Mouse (Mus musculus) kidney, embryonic 14.5 days (tissue): ENCODE data around the gene Gnaq. TPM values are rescaled to one million over a fixed set of nuclear protein-coding genes. Genes with fewer than 3 reads are reported as not detected.

Experiments
- ATAC-seq: fragments of 200-750 bp; cut with Nextera tagmentation; 2 replicates; pipeline ENCODE4 v1.8.0; 2017; ENCODE audit warnings: moderate number of reproducible peaks, mild to moderate bottlenecking, moderate TSS enrichment, moderate library complexity; ENCODE audit not compliant: low FRiP score, low TSS enrichment
- H3K27ac ChIP-seq: fragments of 300-500 bp; sonication (generic); 2 replicates; pipeline ENCODE4 v1.5.1; 2014; ENCODE audit warnings: low read depth, mild to moderate bottlenecking, low read length, moderate library complexity, mixed read lengths
- H3K27me3 ChIP-seq: fragments of 300-500 bp; sonication (generic); 2 replicates; pipeline ENCODE4 v1.6.1; 2014; ENCODE audit warnings: mild to moderate bottlenecking, low read length; ENCODE audit not compliant: control insufficient read depth, insufficient read depth
- H3K36me3 ChIP-seq: fragments of 300-500 bp; sonication (generic); 2 replicates; pipeline ENCODE4 v1.6.1; 2014; ENCODE audit warnings: low read length, mixed read lengths; ENCODE audit not compliant: control insufficient read depth, insufficient read depth
- H3K4me1 ChIP-seq: fragments of 300-500 bp; sonication (generic); 2 replicates; pipeline ENCODE4 v1.6.1; 2014; ENCODE audit warnings: low read length, mixed read lengths; ENCODE audit not compliant: control insufficient read depth, insufficient read depth
- H3K4me2 ChIP-seq: fragments of 300-500 bp; sonication (generic); replicated peaks from 2 replicates; pipeline ENCODE4 v1.6.1; 2014; ENCODE audit warnings: low read depth, mild to moderate bottlenecking, low read length
- H3K4me3 ChIP-seq: fragments of 300-500 bp; sonication (generic); 2 replicates; pipeline ENCODE4 v1.5.1; 2014; ENCODE audit warnings: mild to moderate bottlenecking, low read length
- H3K9ac ChIP-seq: fragments of 300-500 bp; sonication (generic); 2 replicates; pipeline ENCODE4 v1.6.1; 2014; ENCODE audit warnings: low read depth, mild to moderate bottlenecking, low read length, moderate library complexity
- H3K9me3 ChIP-seq: fragments of 300-500 bp; sonication (generic); 2 replicates; pipeline ENCODE4 v1.6.1; 2016; ENCODE audit warnings: low read length; ENCODE audit not compliant: control insufficient read depth
- WGBS: fragments of 180-500 bp; shearing (Covaris S2); extraction: QIAGEN DNeasy Blood & Tissue Kit; methylation state at CpG from one replicate; pipeline ENCODE4 v1.1.7; 2014; 5-methylcytosine and 5-hydroxymethylcytosine counted together
- polyA plus RNA-seq: library from polyadenylated mRNA; unstranded; fragments of >200 nt; fragmentation: Nextera tagmentation; extraction: Ambion mirVana; gene quantifications from 2 replicates; pipeline ENCODE4 v1.2.1, GENCODE M21; 2014

Gene Gnaq
- polyA plus RNA-seq, 1 experiment from 2014 or later: 18.3 TPM

DNA sequence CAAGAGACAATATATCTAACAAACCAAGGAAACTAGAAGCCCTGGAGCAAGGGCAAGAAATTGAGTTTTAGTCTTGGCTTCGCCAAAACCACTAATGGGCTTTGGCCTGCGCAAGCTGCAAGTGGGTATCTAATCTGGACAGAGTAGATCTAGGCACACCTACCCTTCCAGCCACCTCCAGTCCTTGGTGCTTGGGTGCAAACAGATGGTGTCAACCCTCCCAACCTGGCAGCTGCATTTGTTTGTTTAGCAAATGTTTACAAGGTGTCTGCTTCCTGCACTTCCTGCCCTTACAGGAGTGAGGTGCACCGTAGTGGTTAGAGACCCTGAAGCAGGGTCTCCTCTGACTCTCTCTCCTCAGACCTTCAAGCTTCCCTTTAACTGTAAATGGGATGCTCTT lies 225.5 kb downstream of the Gnaq start:
- no peaks in the 10 kb centered on the region for H3K36me3 ChIP-seq
- no peaks in the 10 kb centered on the region for H3K27me3 ChIP-seq
- WGBS: 73% methylated on average over 3 of the region's 3 CpGs
- H3K9me3 ChIP-seq: no peaks in the 10 kb centered on the region
- H3K4me3 ChIP-seq: no peak overlapping the region
- H3K4me2 ChIP-seq: no peak overlapping the region
- no peaks in the 10 kb centered on the region for H3K4me1 ChIP-seq
- no peak overlapping the region for H3K27ac ChIP-seq
- ATAC-seq: no peak
- H3K9ac ChIP-seq: no peak overlapping the region

DNA sequence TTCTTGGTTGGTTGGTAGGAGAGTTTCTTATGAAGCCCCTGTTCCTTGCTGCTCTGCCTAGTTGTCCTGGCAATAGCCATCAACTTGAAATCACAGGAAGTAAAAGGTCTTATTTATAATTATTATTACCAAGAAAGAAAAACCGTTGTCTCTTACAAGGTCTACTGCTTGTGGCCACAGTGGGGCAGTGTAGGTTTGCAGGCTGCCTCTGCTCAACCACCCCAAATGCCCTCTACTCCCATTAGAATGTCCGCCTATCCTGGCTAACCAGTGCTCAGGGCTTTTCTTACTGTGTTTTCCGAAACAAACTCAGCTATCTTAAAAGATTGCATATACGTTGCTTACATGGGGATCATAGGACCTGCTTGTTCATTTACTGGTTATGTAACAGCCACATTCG lies 226.3 kb downstream of the Gnaq start:
- 68% methylated on average over 5 of the region's 5 CpGs for WGBS
- H3K27me3 ChIP-seq: no peaks in the 10 kb centered on the region
- no peak for ATAC-seq
- no peaks in the 10 kb centered on the region for H3K36me3 ChIP-seq
- no peaks in the 10 kb centered on the region for H3K4me1 ChIP-seq
- no peak overlapping the region for H3K27ac ChIP-seq
- H3K4me2 ChIP-seq: no peak overlapping the region
- H3K9me3 ChIP-seq: no peaks in the 10 kb centered on the region
- H3K4me3 ChIP-seq: no peak overlapping the region
- H3K9ac ChIP-seq: no peak overlapping the region

DNA sequence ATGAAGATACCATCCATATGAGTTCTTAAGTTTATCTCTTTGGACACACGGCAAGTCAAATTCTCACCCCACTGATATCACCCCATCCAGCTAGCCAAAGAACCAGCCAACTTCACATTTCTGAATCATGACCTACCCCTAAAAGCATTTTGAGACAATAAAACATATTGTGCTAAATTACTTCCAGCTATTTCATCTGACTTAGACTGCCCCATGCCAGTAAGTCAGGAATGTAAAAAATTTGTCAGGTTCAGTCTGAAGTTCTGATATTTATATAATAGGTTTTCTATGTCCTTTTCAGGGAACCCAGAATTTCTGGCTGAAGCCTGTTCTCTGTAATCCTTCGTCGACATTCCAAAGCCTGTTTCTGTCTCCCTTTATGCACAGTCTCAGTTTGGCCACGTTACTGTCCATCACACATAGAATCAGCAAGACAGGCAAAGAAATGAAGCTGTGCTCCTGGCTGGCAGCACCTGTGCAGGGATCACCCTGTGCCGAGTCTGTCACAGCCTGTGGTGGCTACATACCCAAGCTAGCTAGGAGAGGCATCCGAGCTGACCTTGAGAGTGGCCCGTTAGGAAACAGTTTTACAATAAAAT lies 233.9 kb downstream of the Gnaq start:
- no peaks in the 10 kb centered on the region for H3K4me1 ChIP-seq
- ATAC-seq: no peak
- 81% methylated on average over 7 of the region's 7 CpGs for WGBS
- H3K9me3 ChIP-seq: no peaks in the 10 kb centered on the region
- H3K27me3 ChIP-seq: no peaks in the 10 kb centered on the region
- no peak overlapping the region for H3K4me2 ChIP-seq
- no peak overlapping the region for H3K9ac ChIP-seq
- H3K27ac ChIP-seq: no peak overlapping the region
- H3K36me3 ChIP-seq: no peaks in the 10 kb centered on the region
- no peak overlapping the region for H3K4me3 ChIP-seq

DNA sequence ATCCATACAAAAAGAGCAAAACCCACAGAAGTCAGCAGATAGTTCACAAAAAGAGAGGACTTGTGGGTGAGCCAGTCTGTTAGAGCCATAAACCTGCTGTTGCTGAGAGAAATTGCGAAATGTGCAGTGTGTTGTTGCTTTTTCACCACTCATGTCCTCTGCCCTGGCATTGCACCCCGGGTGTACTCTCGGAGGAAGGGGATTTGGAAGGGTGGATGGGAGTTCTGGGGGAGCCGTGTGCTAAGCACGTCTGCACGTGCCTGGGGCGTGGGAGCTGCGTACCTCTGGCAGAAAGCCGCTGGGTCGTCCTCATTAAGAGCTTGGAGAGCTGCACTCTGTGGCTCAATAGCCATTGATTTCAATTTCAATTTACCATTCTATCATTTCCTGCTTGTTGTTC lies 234.6 kb downstream of the Gnaq start:
- H3K4me3 ChIP-seq: no peak overlapping the region
- peaks cover 3% of the 10 kb centered on the region; the same call in 1 of the 2 replicates for H3K4me1 ChIP-seq
- H3K9me3 ChIP-seq: no peaks in the 10 kb centered on the region
- no peaks in the 10 kb centered on the region for H3K36me3 ChIP-seq
- H3K27ac ChIP-seq: no peak overlapping the region
- H3K9ac ChIP-seq: no peak overlapping the region
- H3K4me2 ChIP-seq: no peak overlapping the region
- no peak for ATAC-seq
- H3K27me3 ChIP-seq: no peaks in the 10 kb centered on the region
- 87% methylated on average over 10 of the region's 10 CpGs for WGBS

DNA sequence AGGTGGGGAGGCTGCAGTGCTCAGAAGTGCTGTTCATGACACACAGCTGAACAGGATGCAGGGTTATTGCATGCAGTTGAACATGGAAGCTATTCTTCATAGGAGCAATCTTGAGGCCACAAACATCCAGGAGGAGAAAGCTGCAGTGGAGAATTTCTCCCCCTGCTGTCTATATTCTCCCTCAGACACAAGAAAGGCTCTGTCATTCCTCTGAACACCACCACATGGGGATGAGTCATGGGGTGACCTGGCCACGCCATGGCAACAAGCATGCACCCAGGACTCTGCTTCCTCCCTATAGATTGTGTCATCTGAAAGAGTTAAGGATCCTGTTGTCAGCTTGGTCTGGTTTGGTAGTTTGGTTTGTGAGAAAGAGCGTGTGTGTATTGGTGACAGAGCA lies 239.0 kb downstream of the Gnaq start:
- peaks cover 24% of the 10 kb centered on the region for H3K4me1 ChIP-seq
- H3K9ac ChIP-seq: no peak overlapping the region
- no peak for ATAC-seq
- WGBS: 84% methylated on average over 2 of the region's 2 CpGs
- no peaks in the 10 kb centered on the region for H3K27me3 ChIP-seq
- H3K9me3 ChIP-seq: no peaks in the 10 kb centered on the region
- no peak overlapping the region for H3K4me2 ChIP-seq
- no peak overlapping the region for H3K27ac ChIP-seq
- no peaks in the 10 kb centered on the region for H3K36me3 ChIP-seq
- no peak overlapping the region for H3K4me3 ChIP-seq

DNA sequence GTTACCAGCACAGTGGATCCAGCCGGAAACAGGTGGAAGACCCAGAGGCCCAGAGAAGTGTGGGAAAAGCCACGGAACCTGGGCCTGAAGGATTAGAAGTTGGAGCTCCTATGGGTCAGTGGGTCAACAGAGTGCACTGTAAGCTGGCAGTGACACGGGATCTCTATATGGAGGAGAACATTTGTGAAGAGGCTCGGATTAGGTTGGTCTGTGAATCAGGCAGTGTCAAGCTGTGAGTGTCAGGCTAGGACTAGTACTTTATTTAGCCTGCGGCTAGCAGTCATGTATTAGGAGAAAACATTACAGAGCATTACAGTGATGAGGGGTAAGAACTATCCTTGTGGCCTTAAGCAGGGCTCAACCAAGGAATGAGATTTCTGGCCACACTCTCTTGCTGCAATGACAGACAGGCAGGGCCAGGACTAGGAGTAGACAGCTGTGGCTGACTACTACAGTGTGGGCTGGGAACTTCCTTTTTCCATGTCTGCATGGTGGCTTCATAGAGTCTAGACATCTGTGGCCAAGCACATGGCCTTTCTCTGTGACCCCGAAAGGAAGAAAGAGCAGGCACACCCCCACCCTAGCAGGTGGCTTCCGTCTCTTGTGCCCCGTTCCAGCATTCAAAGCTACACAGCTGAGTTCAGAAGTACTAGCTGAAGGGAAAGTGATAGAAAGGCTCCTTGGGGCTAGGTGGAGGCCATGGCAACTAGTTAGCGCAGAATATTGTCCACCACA lies 240.3 kb downstream of the Gnaq start:
- 0 out of 2 replicates have a peak overlapping the region, but pooled peaks have one; percentile 37 for H3K27ac ChIP-seq
- no peak overlapping the region for H3K4me2 ChIP-seq
- H3K4me1 ChIP-seq: peaks cover 24% of the 10 kb centered on the region
- peak; percentile 87 for ATAC-seq
- no peak overlapping the region for H3K4me3 ChIP-seq
- H3K9ac ChIP-seq: no peak overlapping the region
- 57% methylated on average over 9 of the region's 9 CpGs for WGBS
- no peaks in the 10 kb centered on the region for H3K27me3 ChIP-seq
- H3K9me3 ChIP-seq: no peaks in the 10 kb centered on the region
- no peaks in the 10 kb centered on the region; the same call in 1 of the 2 replicates for H3K36me3 ChIP-seq

DNA sequence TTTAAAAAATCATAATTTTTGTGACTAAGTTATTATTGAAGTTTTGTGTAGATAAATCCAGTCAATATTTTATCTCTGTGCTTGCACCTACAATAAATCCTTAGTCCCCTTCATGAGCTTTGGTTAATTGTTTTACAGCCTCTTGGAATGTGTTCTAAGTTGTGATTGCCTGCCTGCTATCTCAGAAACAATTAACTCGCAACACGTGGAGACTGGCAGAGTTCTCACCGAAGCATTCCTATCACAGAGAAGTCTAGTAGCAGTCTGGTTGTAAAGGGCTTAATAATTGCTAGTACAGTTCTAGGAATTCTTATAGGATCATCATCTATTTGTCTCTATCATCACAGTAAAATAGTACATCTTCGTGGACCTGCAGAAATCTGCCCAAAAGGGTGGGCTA lies 243.2 kb downstream of the Gnaq start:
- H3K27me3 ChIP-seq: no peaks in the 10 kb centered on the region
- no peaks in the 10 kb centered on the region for H3K9me3 ChIP-seq
- no peak overlapping the region for H3K4me3 ChIP-seq
- no peak overlapping the region for H3K27ac ChIP-seq
- peaks cover 16% of the 10 kb centered on the region for H3K36me3 ChIP-seq
- no peak overlapping the region for H3K4me2 ChIP-seq
- WGBS: 36% methylated on average over 4 of the region's 4 CpGs
- peaks cover 24% of the 10 kb centered on the region for H3K4me1 ChIP-seq
- ATAC-seq: no peak
- no peak overlapping the region for H3K9ac ChIP-seq

DNA sequence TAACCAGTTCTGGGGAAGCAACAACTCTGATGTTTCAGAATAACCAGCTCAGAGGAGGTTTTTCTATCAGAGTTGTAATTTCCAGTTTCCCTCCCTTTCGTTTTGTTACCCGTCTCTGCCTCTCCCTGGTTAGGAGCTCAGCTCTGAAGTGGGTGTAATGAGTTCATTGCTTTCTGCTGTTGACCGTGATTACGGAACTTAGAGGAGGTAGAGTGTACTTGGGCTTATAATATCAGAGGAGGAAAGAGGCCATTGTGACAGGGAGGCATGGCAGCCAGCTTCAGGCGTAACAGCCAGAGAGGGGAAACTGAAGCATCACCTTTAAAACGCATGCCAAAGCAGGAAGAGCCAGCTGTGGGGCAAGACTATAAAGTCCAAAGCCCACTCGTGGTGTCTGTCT lies 245.9 kb downstream of the Gnaq start:
- Histone ChIP-seq H3K4me1 (peaks cover 8% of the 10 kb centered on the region; the same call in 1 of the 2 replicates), H3K4me2 (no peak overlapping the region), H3K9me3 (no peaks in the 10 kb centered on the region), H3K4me3 (no peak overlapping the region), H3K36me3 (peaks cover 16% of the 10 kb centered on the region), H3K27ac (no peak overlapping the region), H3K27me3 (no peaks in the 10 kb centered on the region), H3K9ac (no peak overlapping the region)
- ATAC-seq: no peak
- WGBS: 74% methylated on average over 7 of the region's 7 CpGs

DNA sequence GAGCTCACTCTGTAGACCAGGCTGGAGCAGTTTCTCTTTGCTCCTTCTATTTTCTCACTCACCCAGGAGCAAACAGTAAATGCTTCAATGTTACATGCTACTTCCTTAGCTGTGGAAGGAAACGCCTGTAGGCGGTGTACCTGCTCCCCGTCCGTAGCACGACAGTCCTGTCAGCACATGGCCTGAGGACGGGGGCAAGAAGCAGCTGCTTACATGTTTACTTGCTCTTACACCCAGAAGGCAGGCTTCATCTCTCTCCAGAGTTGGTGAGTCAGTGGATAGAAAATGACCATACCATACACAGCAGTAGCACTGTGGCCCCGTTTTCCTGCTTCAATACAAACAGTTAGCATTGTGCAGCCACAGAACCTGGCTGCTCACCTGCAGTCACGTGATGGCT lies 247.1 kb downstream of the Gnaq start:
- H3K27me3 ChIP-seq: no peaks in the 10 kb centered on the region
- no peak for ATAC-seq
- no peaks in the 10 kb centered on the region for H3K4me1 ChIP-seq
- H3K4me2 ChIP-seq: no peak overlapping the region
- peaks cover 21% of the 10 kb centered on the region for H3K36me3 ChIP-seq
- no peak overlapping the region for H3K4me3 ChIP-seq
- 87% methylated on average over 8 of the region's 8 CpGs for WGBS
- no peaks in the 10 kb centered on the region for H3K9me3 ChIP-seq
- H3K9ac ChIP-seq: no peak overlapping the region
- H3K27ac ChIP-seq: no peak overlapping the region
